Mouse (Mus musculus) heart, adult 18-20 months (tissue): ENCODE measurements around the gene Dhps. TPM values are rescaled to one million over a fixed set of nuclear protein-coding genes. Genes with fewer than 3 reads are reported as not detected.
A peak's percentile ranks its signal among the peaks of the same experiment; 100 is the strongest.

Source experiments
- DNase-seq, 2 experiments: peaks; one replicate each; pipeline ENCODE4 v3.0.0; 2021 to 2022; ENCODE audit warnings: mixed read lengths in 1 of 2
- long read RNA-seq, 2 experiments: library from polyadenylated mRNA; stranded (forward); transcript quantifications; one replicate each; pipeline ENCODE4 v2.0.0; 2021
- total RNA-seq, 2 experiments: library from RNA; stranded (reverse); gene quantifications; 2 replicates each; pipeline ENCODE4 v1.2.3; 2021

Gene Dhps
- total RNA-seq: 10 to 100 TPM; 36.5 to 36.6 TPM
- long read RNA-seq, experiment 1, transcript Dhps-201 (9 exons, 1,333 nt): major isoform, 15 of 20 reads
- long read RNA-seq, experiment 1, partial matches to known transcripts: 1 of 20 reads
- long read RNA-seq, experiment 1, other reads (novel, unspliced or antisense): 4 of 20 reads
- long read RNA-seq, experiment 2, transcript Dhps-201 (9 exons, 1,333 nt): major isoform, 7 of 9 reads
- long read RNA-seq, experiment 2, partial matches to known transcripts: 0 of 9 reads
- long read RNA-seq, experiment 2, other reads (novel, unspliced or antisense): 1 of 9 reads

DNA sequence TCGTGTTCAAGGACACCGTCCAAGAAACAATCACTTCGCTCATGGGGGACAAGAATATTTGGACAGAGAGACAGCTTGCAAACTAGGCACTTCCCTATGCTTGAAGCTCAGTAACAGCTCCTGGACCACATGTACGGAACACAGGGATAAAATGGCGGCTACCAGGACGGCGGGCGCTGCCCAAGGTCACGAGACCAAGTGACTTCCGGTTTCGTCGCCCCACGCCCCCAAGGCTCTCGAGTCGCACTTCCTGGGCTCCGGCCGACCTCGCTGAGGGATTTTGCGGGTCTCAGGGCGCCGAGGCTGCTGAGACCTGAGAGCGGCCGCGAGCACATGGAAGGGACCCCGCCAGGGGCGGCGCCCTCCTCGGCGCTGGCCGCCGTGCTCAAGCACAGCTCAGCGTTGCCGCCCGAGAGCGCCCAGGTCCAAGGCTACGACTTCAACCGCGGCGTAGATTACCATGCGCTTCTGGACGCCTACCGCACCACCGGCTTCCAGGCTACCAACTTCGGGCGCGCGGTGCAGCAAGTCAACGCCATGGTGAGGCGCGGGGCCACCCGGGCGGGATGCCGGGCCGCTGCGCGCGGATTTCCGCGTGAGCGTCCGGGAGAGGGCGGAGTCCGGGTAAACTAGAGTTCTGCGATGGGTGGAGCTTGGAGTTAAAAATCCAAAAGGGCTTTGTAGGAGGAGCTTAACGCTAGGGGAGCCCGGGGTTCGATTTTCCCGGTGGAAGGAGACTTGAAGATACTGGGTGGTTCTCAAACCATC is at the start of gene Dhps:
Dhps (plus strand) TSS at position 244 of the 768 bp plus-strand sequence.
- DNase-seq: peak; percentile 94

DNA sequence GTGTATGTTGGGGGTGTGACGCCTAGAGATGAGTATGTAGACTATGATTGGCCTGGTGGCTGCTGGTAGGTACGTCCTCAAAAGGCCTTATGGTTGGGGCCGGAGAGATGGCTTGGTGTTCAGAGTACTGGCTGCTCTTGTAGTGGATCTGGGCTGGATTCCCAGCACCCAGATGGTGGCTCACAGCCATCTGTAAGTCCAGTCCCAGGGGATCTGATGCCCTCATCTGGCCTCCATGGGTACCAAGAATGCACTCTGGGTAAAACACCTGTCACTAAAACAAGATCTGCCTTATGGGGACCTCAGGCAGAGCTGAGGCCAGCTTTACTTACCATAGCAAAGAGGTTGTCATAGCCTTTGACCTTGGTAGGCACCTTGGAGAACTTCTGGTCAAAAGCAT is 47.7 kb upstream of the Dhps start:
- DNase-seq: no peak

DNA sequence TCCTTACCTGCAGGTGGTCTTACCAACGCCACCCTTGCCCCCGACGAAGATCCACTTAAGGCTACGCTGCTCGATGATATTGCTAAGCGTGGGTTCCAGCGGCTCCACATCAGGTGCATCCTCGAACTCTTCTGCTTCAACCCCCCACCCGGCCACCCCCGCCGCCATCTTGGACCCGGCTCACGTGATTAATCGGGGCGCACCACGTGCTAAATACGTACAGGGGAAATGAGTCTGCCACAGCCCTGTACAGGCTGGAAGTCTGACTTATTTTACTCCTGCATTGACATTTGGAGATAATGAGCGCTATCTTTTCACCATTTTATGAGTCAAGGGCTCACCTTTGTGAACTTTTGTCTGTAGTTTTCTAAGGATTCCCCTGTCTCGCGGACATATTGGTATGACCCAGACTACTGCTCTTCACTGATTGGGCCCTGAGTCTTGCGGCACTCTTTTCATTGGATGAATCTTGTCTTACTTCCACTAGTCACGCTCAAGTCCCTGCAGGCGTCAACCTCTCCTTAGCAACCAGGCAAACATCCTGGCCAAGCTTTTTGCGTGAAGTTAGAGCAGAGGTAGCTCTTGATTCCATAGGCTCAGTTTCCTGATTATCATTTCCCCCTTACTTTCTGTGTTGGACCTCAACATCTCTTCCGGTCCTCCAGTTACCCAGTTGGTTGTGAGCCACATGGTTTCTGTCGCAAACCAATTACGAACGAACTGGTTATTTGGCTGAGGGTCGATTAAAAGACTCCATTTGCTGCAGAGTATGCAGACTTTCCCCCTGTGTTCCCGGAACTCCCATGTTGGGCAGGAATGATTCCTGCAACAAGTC is 46.2 kb upstream of the Dhps start, which contains the start of gene Asna1:
Asna1 (minus strand) TSS at position 184 of the 835 bp plus-strand sequence.
- peak; percentile 92 for DNase-seq

DNA sequence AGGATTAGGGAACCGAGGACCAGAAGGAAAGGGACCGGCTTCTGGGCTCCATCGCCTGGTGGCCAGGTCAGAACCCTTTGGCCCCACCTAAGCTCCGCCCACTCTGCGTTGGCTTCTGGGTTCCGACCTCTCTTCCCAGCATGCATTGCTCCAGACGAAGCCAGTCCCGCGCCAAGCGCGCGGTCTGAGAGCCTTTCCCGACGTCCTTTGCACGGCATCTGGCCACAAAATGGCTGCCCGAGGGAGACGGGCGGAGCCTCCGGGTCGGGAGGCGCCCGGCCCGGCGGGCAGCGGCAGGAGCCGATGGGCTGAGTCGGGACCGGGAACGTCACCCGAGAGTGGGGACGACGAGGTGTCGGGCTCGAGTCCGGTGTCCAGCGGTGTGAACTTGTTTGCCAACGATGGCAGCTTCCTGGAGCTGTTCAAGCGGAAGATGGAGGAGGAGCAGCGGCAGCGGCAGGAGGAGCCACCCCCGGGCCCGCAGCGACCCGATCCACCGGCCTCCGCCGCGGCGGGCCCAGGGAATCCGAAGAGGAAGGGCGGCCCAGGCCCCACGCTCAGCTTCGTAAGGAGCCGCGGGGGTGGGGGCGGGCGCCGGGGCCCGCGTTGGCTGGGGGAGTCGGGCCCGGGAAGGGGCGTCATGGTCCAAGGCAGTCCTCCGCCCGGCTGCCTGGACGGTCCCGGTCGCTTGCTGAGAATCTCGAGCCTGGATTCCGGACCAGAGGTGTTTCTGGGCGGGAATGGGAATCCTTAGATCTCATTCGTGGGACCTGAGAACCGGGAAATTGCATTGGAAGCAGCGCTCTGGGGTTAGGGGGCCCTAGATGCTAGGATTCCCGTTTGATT is 44.7 kb upstream of the Dhps start, which contains the start of gene Trir:
Trir (plus strand) TSS at position 154 of the 846 bp plus-strand sequence.
- DNase-seq: peak; percentile 98 to 99

DNA sequence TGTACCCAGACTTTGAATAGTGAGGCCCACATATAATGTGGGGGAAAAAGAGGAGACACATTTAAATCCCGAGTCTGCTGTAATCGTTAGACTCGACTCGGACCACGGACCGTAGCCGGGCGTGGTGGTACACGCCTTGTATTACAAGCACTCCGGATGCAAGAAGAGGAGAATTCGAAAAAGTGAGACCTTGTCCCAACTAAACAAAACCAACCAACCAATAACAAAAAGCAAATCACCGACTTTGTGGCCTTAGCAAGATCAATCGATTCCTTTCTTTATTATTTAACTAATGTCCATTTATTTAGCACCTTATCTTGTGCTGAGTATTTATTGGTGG is 44.1 kb upstream of the Dhps start:
- DNase-seq: no peak

DNA sequence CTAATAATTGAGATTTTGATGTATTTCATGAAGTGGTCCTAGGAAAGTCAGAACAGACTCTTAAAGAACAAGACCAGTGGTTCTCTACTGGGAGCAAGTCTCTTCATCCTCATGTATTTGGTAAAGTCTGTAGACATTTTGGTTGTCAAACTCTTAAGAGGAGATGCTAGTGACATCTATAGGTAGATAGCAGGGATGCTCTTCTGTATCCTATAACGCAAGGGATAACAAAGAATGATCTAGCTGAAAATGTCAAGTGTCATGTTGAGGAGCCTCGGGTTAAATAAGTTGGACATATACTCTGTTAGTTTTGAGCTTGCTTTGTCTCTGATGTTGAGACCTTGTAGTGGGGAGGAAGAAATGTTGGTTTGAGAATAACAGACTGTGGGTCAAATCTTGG is 43.6 kb upstream of the Dhps start:
- no peak for DNase-seq

DNA sequence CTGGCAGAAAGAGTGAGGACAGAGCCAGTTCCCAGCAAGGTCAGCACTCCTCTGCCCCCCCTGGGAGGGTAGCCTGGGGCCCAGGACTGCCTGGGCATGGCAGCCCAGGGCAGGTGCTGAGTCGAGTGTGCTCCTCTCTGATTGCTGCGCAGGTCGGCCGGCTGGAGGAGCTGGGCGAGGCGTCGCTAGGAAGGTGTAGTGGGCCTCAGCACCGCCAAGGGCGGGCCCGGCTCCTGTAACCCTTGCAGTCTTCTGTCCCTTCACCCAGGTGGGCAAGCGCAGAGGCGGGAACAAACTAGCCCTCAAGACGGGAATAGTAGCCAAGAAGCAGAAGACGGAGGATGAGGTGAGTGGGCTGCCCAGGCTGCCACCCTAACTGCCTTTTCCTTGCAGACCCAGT is 42.3 kb upstream of the Dhps start:
- DNase-seq: peak; percentile 10 to 21

DNA sequence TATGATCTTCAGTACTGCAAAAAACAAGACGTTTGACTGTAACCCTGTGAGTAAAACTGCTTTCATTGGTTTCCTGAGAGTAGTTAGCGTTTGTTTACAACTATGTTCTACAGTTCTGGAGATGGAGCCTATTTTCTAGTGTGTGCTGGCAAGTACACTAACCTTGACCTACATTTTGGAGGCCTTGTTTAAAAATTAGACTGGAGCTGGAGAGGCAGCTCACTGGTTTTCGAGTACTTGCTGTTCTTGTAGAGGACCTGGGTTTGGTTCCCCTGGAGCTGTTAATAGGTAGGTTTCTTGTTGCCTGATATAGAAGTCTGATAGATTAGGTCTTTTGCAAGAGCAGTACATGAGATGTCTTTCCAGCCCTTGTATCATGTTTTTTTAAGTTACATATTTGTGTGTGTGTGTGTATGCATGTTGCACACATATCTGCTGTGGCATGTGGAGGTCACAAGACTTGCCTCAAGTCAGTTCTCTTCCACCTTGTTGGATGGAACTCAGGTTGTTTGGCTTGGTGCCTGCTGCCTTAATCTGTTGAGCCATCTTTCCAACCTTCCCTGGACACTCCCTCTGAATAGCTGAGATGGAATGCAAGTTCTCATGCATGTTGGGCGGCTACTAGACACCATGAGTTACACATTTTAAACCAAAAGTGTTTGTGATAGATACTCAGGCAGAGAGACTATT is 38.8 kb upstream of the Dhps start:
- DNase-seq: peak; percentile 27 to 44

DNA sequence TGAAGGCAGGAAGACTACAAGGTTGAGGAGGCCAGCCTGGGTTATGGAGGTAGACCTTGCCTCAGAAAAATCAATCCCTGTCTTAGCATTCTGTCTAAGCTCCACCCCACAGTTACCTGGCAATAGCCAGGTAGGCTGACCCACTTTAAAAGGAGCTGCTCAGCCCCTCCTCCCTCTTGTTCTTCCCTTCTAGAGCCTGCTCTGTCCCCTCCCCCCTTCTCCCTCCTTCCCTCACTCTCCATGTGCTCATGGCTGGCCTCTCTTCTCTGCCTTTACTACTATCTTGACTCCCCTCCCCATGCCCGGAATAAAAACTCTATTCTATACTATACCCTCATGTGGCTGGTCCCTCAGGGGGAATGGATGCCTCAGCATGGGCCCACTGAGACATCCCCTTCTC is 37.7 kb upstream of the Dhps start:
- no peak for DNase-seq

DNA sequence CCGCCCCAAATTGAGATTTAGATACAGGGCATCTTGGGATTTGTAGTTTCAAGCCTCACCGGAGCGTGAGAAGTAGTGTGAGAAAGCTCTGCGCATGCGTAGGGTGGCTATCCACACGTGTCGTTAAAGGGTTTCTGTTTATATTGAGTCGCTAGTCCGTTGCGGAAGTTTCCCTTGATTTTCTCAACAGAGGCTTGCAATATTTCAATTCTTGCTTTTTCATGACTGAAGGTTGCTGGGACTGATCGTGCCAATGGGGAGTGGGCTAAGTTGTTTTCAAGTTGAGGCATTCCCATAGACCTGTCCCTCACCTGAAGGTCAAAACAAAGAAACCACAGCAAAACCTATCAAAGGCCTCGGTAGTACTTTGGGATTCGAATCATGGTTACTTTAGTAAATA is 36.8 kb upstream of the Dhps start:
- peak; percentile 76 to 78 for DNase-seq

DNA sequence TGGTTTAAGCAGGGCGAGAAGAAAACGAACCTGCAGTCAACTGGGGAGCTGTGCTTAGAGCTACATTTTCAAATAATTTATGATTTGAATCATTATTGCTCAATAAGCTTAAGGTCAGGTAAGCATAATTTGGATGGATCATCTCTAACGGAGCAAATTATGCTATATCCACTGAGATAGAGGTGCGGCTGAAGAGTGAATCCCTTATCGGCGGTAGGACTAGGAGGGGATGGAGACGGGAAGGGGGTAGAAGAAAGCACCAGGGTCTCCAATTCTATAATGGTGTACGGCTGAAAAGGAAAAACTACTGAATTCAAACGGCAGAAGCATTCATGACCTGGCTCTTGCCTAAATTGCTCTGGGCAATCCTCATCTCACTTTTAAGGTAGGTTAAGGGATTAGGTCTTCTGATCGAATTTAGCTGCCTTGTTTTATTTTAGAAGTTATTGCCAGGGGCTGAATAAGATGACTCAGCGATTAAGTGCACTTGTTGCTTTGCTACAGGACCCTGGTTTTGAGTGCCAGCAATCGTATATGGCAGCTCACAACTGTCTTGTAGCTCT is 36.3 kb upstream of the Dhps start:
- DNase-seq: peak in 1 of 2 experiments; percentile 26

DNA sequence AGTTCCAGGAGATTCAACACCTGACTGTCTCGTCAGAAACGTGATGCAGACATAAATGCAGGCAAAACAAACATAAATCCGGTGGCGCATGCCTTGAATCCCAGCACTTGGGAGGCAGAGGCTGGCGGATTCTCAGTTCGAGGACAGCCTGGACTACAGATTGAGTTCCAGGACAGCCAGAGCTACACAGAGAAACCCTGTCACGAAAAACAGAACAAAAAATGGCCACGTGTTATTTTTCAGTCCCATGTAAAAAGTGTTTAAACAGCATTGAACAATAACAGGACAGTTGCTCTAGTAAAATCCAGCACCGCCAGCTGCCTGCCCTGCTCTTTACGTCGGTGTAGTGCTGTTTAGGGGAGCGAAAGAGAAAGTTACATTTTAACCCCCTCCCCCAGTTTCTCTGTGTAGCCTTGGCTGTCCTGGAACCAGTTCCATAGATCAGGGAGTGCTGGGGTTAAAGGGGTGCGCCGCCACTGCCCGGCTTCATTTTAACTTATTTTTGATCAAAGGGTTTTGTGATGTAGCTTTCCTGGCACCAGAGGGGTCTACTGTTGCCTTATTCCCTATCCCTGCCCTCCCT is 35.7 kb upstream of the Dhps start:
- peak in 1 of 2 experiments; percentile 57 for DNase-seq

DNA sequence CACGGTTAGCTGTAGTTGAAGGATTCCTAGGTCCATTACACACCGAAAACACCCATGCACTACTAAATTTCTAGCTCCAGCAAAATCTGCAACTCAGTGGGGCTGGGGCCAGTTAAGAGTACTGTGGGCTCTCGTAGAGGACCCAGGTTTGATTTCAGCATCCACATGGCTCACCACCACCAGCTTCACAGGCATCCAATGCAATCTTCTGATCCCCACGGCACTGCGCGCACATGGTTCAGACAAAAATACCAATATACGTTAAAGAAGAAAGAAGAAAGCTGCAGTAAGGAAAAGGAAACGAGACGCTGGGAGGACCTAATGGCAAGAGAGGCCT is 35.2 kb upstream of the Dhps start:
- DNase-seq: no peak

DNA sequence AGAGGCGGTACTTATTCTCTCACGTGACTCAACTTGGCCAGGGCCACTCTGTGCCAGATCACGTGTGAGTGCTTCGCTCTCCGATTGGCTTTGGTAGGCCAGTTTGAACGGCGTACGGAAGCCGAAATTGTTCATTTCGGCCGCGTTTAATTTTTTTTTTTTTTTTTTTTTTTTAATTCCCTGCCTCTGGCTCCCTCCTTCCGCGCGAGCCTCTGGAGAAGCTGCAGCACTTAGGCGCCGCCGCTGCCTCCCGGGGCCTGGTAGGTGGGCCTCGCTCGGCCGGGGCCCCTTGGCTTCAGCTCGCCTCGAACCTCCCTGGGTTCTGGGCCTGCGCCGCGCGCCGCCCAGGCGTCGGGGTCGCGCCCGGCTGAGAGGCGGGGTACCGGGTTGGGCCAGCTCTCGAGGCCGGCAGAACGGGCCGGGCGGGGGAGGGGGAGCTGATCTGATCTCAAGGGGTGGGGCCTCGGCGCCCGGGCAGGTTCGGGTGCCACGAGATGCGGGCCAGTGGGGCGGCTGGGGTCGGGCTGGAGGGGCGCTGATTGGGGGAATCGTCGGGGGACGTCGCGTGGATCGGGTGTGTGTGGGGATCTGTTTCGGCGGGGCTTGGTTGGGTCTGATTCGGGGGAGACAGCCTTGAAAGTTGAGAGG is 34.7 kb upstream of the Dhps start, which contains the start of gene Tnpo2:
Tnpo2 (plus strand) TSS at position 198 of the 648 bp plus-strand sequence.
- DNase-seq: peak; percentile 94 to 96

DNA sequence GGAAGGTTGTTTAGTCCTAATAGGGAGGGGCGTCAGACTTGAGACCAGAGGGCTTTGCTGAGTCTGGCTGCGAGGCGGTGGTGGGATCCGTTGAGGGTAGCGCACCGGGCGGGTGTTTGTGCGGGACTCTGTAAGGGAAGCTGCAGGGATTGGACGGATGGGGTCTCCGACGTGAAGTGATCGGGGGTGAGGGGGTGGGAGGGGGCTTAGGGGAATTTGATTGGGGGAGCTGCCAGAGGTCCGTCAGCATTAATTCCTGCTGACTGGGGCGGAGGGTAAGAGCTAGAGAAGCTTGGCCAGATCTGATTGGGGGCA is 34.2 kb upstream of the Dhps start:
- DNase-seq: no peak

DNA sequence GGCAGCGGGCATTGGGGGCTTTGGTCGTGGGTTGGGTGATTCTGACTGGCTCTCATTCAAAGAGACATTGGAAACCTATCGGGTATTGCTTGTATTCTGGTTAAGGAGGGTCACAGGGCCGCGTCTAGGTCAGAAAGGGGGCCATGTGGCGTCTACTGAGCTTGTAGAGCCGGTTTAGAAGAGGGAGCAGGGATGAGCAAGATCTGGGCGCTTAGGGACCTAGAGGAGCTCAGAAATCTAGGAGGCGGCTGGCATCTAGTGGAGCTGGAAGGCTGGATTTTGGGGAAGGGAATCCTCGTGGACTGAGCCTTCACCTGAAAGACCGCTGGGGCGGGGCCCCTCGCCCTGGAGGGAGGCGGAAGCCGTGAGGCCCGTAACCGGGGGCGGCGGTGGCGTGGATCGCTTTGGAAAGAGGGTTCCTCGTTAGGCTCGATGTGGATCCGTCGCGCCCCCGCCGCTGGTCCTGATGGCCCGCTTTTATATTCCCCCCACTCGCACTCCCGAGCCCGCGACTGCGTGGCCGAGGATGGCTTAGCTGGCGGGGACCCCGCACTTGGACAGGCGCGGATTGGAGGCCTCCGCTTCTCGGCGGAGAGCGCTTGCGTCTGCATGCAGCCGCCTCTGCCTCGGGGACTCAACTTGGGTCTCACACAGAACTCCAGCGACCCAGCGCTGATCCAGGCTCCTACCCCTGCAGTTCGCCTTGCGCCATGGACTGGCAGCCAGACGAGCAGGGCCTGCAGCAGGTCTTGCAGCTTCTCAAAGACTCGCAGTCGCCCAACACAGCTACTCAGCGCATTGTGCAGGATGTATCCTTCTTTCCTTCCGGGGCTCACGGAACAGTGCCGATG is 33.7 kb upstream of the Dhps start:
- DNase-seq: peak; percentile 50 to 64

DNA sequence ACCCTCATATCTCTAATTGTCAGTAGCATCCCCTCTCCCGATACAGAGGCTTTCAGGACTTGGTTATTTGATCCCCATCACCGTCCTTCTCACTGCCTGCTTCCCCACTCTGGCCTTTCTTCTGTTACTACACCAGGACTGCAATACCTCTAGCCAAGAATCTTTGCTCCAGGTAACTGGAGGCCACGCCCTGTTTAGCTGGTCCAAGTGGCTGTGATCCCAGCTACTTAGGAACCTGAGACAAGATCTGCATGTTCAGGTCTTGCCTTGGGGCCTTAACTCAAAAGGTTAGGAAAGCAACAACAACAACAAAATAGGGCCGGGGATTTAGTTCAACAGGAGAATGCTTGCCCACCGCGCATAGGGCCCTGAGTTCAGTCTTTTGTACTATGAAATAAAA is 27.9 kb upstream of the Dhps start:
- DNase-seq: no peak

DNA sequence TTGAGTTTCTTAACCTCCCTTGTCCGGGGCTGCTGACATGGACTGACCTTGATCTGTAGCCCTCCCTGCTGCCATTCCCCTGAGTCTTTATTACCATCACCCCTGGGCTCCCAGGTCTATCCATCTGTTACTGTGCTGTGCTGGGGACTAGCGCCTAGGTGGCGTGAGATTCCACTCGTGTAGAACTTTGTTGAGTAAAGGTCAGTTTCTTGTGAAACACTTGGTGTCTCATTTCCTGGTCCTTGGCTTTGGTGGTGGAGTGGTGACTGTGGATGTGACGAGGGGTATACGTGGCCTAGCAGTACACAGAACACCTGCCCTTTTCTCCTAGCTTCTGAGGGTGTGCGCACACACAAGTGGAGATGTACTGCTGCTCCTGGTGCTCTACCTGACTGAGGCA is 14.2 kb upstream of the Dhps start:
- no peak for DNase-seq
